Mouse (Mus musculus): ENCODE measurements around the gene Tob1.

DNA sequence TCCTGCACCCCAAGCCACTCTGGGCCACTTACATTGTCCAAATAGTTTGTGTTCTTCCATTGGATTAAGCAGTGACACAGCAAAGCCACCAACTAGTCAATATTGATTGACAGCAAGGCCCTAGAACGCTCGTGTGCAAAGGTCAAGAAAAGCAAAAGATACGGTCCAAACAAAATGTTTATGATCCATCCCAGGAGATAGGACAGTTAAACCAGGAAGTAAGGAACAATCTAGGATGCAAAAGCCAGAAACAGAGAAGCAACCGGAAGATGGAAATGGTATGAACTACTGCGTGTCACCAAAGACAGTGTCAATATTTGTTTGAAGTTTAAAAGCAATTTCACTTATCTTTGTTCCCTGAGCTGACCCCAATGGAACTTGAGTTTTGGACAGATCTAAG lies 9.1 kb upstream of the Tob1 start:
- no peak for TF ChIP-seq EP300 (IDR thresholded peaks at IDR 0.05; ENCODE audit: low read depth)
- TF ChIP-seq CTCF (IDR thresholded peaks at IDR 0.05; ENCODE audit: low read depth) = no peak
